32 mouse cellular contexts compared by ENCODE assay signal in genomic region chr11:85219014-85219413, GRCm38 (mm10). TPM values are rescaled to one million over a fixed set of nuclear protein-coding genes. Genes with fewer than 3 reads are reported as not detected.
"Had no signal": no experiment of that assay in that cellular context is flagged by ENCODE, and none has a peak within 500 bp of the region (broad histone marks: within the 10 kb centered on the region; RNA-seq: fewer than 3 reads in every experiment).

No protein-coding gene starts in this region.

- H3K4me3 ChIP-seq: gastrocnemius, adult 2 months; heart, adult 2 months; heart, embryonic 12.5 days; hindbrain, embryonic 10.5 days; hindbrain, embryonic 12.5 days; intestine, embryonic 15.5 days; layer of hippocampus, adult 2 months; left cerebral cortex, adult 2 months; limb, embryonic 12.5 days; liver, embryonic 13.5 days had no signal

- H3K4me1 ChIP-seq: hindbrain, embryonic 10.5 days; hindbrain, embryonic 12.5 days; intestine, embryonic 15.5 days; limb, embryonic 12.5 days had no signal

- H3K9ac ChIP-seq: heart, embryonic 12.5 days; hindbrain, embryonic 12.5 days; hindbrain, embryonic 14.5 days; intestine, embryonic 15.5 days; limb, embryonic 12.5 days; liver, embryonic 13.5 days had no signal

- H3K27ac ChIP-seq: gastrocnemius, adult 2 months; heart, adult 2 months; hindbrain, embryonic 10.5 days; hindbrain, embryonic 12.5 days; hindbrain, embryonic 14.5 days; intestine, embryonic 15.5 days; layer of hippocampus, adult 2 months; left cerebral cortex, adult 2 months; limb, embryonic 12.5 days; liver, embryonic 13.5 days had no signal

- H3K27me3 ChIP-seq: heart, embryonic 12.5 days; hindbrain, embryonic 12.5 days; intestine, embryonic 15.5 days; limb, embryonic 12.5 days; liver, embryonic 13.5 days had no signal

- H3K4me2 ChIP-seq: heart, embryonic 12.5 days; hindbrain, embryonic 12.5 days; hindbrain, embryonic 14.5 days; intestine, embryonic 15.5 days; limb, embryonic 12.5 days; liver, embryonic 11.5 days; liver, embryonic 13.5 days had no signal

- DNase-seq: gastrocnemius, adult 2 months; gastrocnemius, postnatal 10 days; gastrocnemius, postnatal 25 days; heart, adult 2 months; heart, postnatal 10 days; heart, postnatal 4 days; kidney, adult 18-20 months; kidney, adult 8-10 months; kidney, postnatal 10 days; kidney, postnatal 25 days; kidney, postnatal 4 days; left cerebral cortex, postnatal 4 days; liver; liver, embryonic 13.5 days had no signal

- ATAC-seq: hindbrain, embryonic 16.5 days; inflammation-experienced regulatory T-cells, adult 6 months; intestine, embryonic 15.5 days; intestine, postnatal 0 days had no signal

- H3K9me3 ChIP-seq: heart, embryonic 12.5 days; hindbrain, embryonic 10.5 days; hindbrain, embryonic 12.5 days; intestine, embryonic 15.5 days; limb, embryonic 12.5 days; liver, embryonic 13.5 days had no signal

RNA-seq across cellular contexts. Expression of gene 1700125H20Rik, which starts 48.8 kb away (rescaled TPM):
- total RNA-seq: gastrocnemius, adult 2 months; gastrocnemius, postnatal 10 days; gastrocnemius, postnatal 25 days; heart, adult 2 months; heart, postnatal 10 days; heart, postnatal 25 days; layer of hippocampus, postnatal 25 days; left cerebral cortex, adult 2 months had no signal
- polyA plus RNA-seq: heart, adult 2 months; heart, embryonic 12.5 days; heart, embryonic 14.5 days; heart, embryonic 16.5 days; inflammation-experienced regulatory T-cells, adult 6 months; intestine, embryonic 15.5 days; kidney, embryonic 14.5 days; kidney, embryonic 16.5 days; liver, embryonic 13.5 days had no signal
